Mouse (Mus musculus): ENCODE data around the gene Epop. TPM values are rescaled to one million over a fixed set of nuclear protein-coding genes. Genes with fewer than 3 reads are reported as not detected.

Gene Epop
- polyA plus RNA-seq, 1 experiment from 2014 or later = 14.3 TPM

- 35% methylated on average over 24 of the region's 24 CpGs for WGBS
- peaks cover 36% of the 10 kb centered on the region for H3K27me3 ChIP-seq (ENCODE audit: insufficient read depth, poor library complexity, severe bottlenecking)
- no peaks in the 10 kb centered on the region for H3K36me3 ChIP-seq
- H3K27ac ChIP-seq = 0 out of 2 replicates have a peak overlapping the region, but pooled peaks have one; percentile 45
- H3K4me3 ChIP-seq = no peak overlapping the region
- H3K9me3 ChIP-seq = no peaks in the 10 kb centered on the region
- H3K4me1 ChIP-seq (replicated peaks) = peaks cover 24% of the 10 kb centered on the region
- DNase-seq (ENCODE audit: low spot score) = no peak
Measured at GRCm38 (mm10) chr11:97590227-97590960, 39.1 kb downstream of the Epop start.

GRCm38 (mm10) chr11:97589216-97589615 lies 40.3 kb downstream of the Epop start:
- Histone ChIP-seq H3K27me3 (ENCODE audit: insufficient read depth, poor library complexity, severe bottlenecking) (peaks cover 36% of the 10 kb centered on the region), H3K9me3 (no peaks in the 10 kb centered on the region), H3K4me3 (0 out of 2 replicates have a peak overlapping the region, but pooled peaks have one; percentile 13), H3K4me1 (replicated peaks) (peaks cover 26% of the 10 kb centered on the region), H3K36me3 (no peaks in the 10 kb centered on the region), H3K27ac (peak overlapping the region; percentile 16; the same call in 1 of the 2 replicates)
- WGBS = 5% methylated on average over 10 of the region's 10 CpGs
- DNase-seq (ENCODE audit: low spot score) = no peak

DNA sequence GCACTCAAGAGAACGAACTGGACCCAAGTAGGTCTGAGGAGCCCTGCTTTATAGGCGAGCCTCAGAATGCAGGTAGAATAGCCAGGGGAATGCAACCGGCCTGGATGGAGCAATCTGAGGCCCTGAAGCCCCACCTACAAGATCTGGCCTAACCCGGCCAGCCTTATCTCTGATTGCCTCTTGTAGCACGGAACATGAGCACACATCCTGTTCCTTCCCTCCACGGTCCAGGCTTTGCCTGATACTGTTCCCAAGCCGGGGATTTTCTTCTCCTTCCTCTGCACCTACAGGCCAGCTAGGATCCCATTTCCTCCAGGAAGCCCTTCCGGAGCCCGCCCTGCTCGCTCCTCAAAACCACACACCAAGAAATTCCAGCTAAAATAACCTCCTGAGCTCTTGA lies 43.6 kb downstream of the Epop start:
- no peaks in the 10 kb centered on the region for H3K36me3 ChIP-seq
- 73% methylated on average over 10 of the region's 10 CpGs for WGBS
- DNase-seq (ENCODE audit: low spot score) = no peak

DNA sequence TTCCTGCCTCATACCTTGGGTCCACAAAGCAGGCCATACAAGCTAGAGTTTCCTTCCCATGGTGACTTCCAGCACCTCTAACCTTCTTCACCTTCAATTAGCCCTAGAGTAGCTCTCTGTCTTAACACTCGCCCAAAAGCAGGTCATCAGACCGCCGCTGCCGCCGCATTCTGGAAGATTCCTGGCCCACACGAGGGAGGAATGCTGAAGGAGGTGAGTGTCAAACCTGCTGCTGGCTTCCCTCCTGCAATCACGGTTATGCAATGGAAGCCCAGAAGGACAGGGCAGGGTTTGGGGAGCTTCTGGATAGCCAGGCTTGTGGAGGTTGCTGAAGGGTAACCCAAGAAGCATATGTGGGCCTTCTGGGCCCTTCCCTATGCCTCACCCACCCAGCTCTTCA lies 45.0 kb downstream of the Epop start:
- DNase-seq (ENCODE audit: low spot score) = no peak
- Histone ChIP-seq H3K4me1 (replicated peaks) (peaks cover 12% of the 10 kb centered on the region), H3K36me3 (no peaks in the 10 kb centered on the region), H3K9me3 (no peaks in the 10 kb centered on the region), H3K27me3 (ENCODE audit: insufficient read depth, poor library complexity, severe bottlenecking) (peaks cover 30% of the 10 kb centered on the region; the same call in 1 of the 2 replicates), H3K27ac (no peak overlapping the region), H3K4me3 (no peak overlapping the region)
- WGBS = 79% methylated on average over 7 of the region's 7 CpGs

More for the DNA sequence above, 43.6 kb downstream of the Epop start:
- H3K4me3 ChIP-seq = no peak overlapping the region
- peaks cover 32% of the 10 kb centered on the region for H3K27me3 ChIP-seq (ENCODE audit: insufficient read depth, poor library complexity, severe bottlenecking)
- peaks cover 18% of the 10 kb centered on the region for H3K4me1 ChIP-seq (replicated peaks)
- H3K9me3 ChIP-seq = no peaks in the 10 kb centered on the region
- H3K27ac ChIP-seq = no peak overlapping the region

GRCm38 (mm10) chr11:97579088-97579857 lies 50.2 kb downstream of the Epop start:
- no peaks in the 10 kb centered on the region for H3K36me3 ChIP-seq
- peaks cover 45% of the 10 kb centered on the region for H3K4me1 ChIP-seq (replicated peaks)
- DNase-seq (ENCODE audit: low spot score) = no peak
- peak overlapping the region; percentile 82 for H3K27ac ChIP-seq
- H3K9me3 ChIP-seq = no peaks in the 10 kb centered on the region
- WGBS = 13% methylated on average over 10 of the region's 10 CpGs
- H3K4me3 ChIP-seq = peak overlapping the region; percentile 27
- H3K27me3 ChIP-seq (ENCODE audit: insufficient read depth, poor library complexity, severe bottlenecking) = peaks cover 58% of the 10 kb centered on the region

- peaks cover 55% of the 10 kb centered on the region for H3K4me1 ChIP-seq (replicated peaks)
- no peak for DNase-seq (ENCODE audit: low spot score)
- H3K27me3 ChIP-seq (ENCODE audit: insufficient read depth, poor library complexity, severe bottlenecking) = peaks cover 68% of the 10 kb centered on the region
- peak overlapping the region; percentile 82; the same call in 1 of the 2 replicates for H3K27ac ChIP-seq
- H3K4me3 ChIP-seq = no peak overlapping the region
- 42% methylated on average over 2 of the region's 2 CpGs for WGBS
- no peaks in the 10 kb centered on the region for H3K9me3 ChIP-seq
- no peaks in the 10 kb centered on the region for H3K36me3 ChIP-seq
Measured at GRCm38 (mm10) chr11:97578286-97578685, 51.2 kb downstream of the Epop start.

Other genes starting within 250 kb of the Epop start
- 2.7 and 4.0 TPM in 2 replicates for gene Arhgap23, start 214.2 kb downstream of the Epop start, polyA plus RNA-seq (2016; fragmentation: Nextera tagmentation; extraction: Ambion mirVana)
- gene 4933428G20Rik, start 129.4 kb downstream of the Epop start, polyA plus RNA-seq (2016; fragmentation: Nextera tagmentation; extraction: Ambion mirVana) = 0.59 and 0.66 TPM in 2 replicates
- 0.76 and 1.8 TPM in 2 replicates for gene Srcin1, start 53.5 kb downstream of the Epop start, polyA plus RNA-seq (2016; fragmentation: Nextera tagmentation; extraction: Ambion mirVana)
- gene Mllt6, start 33.7 kb upstream of the Epop start, polyA plus RNA-seq (2016; fragmentation: Nextera tagmentation; extraction: Ambion mirVana) = 2.1 and 2.2 TPM in 2 replicates
- gene Cisd3, start 56.1 kb upstream of the Epop start, polyA plus RNA-seq (2016; fragmentation: Nextera tagmentation; extraction: Ambion mirVana) = 18.3 and 24.0 TPM in 2 replicates
- gene Pcgf2, start 70.8 kb upstream of the Epop start, polyA plus RNA-seq (2016; fragmentation: Nextera tagmentation; extraction: Ambion mirVana) = 15.6 and 17.0 TPM in 2 replicates
- 642 and 643 TPM in 2 replicates for gene Psmb3, start 73.7 kb upstream of the Epop start, polyA plus RNA-seq (2016; fragmentation: Nextera tagmentation; extraction: Ambion mirVana)
- 1.8 and 2.0 TPM in 2 replicates for gene Pip4k2b, start 115.0 kb upstream of the Epop start, polyA plus RNA-seq (2016; fragmentation: Nextera tagmentation; extraction: Ambion mirVana)
- 19.4 and 20.6 TPM in 2 replicates for gene Cwc25, start 136.9 kb upstream of the Epop start, polyA plus RNA-seq (2016; fragmentation: Nextera tagmentation; extraction: Ambion mirVana)
- 0.37 and 0.80 TPM in 2 replicates for gene 1700001P01Rik, start 146.2 kb upstream of the Epop start, polyA plus RNA-seq (2016; fragmentation: Nextera tagmentation; extraction: Ambion mirVana)
- gene Rpl23, start 152.7 kb upstream of the Epop start, polyA plus RNA-seq (2016; fragmentation: Nextera tagmentation; extraction: Ambion mirVana) = 381 and 439 TPM in 2 replicates
- gene Lasp1, start 169.3 kb upstream of the Epop start, polyA plus RNA-seq (2016; fragmentation: Nextera tagmentation; extraction: Ambion mirVana) = 77.7 and 90.1 TPM in 2 replicates
- 10.0 and 12.3 TPM in 2 replicates for gene B230217C12Rik, start 211.1 kb upstream of the Epop start, polyA plus RNA-seq (2016; fragmentation: Nextera tagmentation; extraction: Ambion mirVana)